Mouse (Mus musculus) ovary, postnatal 10 days (tissue): Measurements from ENCODE around the gene Scamp4.

ENCODE experiments used
- DNase-seq: peaks from one replicate; pipeline ENCODE4 v3.0.0; 2022; ENCODE audit warnings: low spot score

Scamp4 gene

DNA sequence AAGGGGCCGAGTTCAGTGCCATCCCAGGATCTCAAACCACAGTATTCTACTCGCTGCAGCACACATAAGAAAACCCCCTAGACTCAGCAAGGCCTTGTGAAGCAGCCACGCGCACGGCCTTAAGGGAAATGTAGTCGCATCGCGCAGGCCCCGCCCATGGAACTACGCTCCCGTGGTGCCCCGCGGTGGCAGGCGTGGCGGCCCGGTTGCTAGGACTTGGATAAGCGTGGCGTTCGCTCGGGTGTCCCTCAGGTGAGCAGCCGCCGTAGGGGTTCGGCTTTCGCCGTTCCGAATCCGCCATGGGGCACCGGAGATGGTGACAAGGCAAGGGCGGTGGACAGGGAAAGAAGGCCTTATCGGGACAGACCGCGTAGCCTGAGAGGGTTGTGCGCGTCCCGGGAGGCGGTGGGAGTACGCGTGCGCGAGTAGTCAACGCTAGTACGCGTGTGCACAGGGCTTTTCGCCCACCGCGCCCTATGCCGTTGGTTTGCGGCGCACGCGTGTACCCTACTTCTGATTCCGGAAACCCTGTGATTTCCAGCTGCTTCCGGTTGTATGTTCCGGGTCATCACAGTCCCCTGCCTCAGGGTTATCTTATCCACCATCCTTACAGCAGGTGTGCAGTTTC lies at the start of gene Scamp4, which contains the start of gene Adat3:
TSS of gene Scamp4 (plus strand) at position 175 of the 628 bp plus-strand sequence.
TSS of gene Adat3 (plus strand) at position 183 of the 628 bp plus-strand sequence.
- DNase-seq: peak; percentile 90

DNA sequence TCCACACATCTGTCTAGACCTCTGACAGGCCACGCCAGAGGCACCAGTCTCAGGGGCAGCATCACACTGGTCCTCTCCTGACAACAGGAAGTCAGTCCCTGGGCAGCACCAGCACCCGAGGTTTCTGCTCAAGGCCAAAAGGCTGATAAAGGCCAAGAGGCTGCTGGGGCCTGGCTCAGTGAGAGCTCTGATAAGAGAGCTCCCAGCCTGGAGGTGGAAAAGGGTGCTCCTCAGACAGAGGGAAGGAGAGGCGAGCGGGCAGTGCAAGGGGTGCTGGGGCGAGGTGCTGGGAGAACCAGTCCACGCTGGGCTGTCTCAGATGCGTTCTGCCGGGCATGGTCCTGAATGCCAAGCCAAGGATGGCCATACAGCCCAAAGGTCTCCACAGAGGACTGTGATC lies 49.1 kb upstream of the Scamp4 start:
- no peak for DNase-seq

DNA sequence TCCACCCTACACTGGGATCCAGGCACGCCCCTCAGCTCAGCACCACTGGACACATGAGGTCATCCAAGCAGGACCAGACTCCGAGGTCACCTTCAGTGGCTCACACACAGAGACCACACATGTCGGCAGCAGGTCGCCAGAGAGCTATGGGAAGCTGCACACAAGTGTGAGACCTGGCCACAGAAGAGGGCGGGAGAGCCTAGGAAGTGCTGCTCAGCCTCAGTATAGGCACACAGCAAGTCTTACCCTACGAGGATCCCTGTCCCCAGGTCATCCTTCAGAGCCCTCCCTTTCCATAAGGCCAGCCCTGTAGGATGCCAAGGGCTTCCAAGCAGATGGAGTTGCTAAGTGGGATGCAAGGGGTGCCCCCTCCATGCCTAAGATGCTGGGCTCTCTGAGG lies 48.7 kb upstream of the Scamp4 start:
- no peak for DNase-seq

DNA sequence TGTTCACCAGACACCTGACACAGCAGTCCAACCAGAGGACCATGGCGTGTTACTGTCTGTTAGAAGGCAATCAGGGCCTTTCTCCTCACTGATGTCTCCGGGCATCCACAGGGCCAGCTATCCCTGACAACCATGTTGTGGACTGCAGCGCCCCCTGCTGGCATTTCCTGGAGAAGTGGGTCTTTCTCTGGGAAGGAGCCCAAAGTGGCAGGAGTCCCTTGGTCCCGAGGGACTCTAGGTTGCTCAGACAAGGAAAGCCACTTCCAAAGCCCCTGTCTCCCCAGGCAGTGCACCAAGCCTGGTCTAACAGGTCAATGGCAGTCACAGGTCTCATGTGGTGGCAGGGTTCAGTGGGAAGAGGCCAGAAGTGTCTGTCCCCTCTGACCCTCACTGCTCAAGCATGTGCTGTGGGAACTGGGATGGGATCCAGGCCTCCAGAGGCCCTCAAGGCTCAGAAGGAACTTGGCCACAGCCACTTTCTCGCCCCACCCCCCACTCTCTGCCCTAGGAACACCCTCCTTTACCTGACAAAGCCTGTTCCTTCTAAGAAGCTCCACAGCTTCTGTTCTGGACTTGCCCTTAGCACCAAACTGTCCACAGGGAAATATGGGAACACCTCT lies 45.2 kb upstream of the Scamp4 start:
- DNase-seq: peak; percentile 69

DNA sequence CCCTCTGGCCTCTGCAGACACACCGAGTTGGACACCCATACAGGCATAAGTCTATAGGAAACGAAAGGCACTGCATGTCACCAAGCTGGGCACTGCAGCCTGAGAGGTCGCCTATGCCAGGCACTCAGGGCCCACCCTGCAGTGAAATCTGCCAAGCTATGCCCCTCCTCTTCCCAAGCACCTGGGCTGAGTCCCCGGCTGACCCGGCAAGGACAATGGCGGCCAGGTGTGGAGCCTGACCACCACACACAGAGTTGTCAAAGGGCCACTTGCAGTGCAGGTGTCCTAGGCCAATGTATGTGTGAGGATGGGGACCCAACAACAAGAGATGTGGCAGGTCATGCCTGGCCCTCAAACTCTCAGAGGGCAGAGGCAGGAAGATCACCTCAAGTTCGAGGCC lies 43.2 kb upstream of the Scamp4 start:
- DNase-seq: no peak

DNA sequence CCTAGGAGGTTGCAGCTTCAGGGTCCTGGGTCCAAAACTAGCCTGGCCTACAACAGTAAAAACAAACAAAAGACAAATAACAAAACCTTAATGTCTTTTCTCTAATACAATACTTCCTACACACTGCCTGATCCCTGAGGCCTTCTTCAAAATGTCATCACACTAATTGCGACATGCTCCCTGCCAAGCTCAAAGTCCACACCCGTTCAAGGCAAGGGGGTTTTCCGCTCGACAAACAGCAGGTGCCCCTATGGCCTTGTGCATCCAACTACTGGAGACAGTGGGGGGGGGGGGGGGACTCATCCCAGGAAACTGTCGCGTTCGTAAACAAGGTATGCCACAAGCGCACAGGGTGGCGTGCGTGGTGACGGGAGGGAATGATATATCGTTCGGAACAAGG lies 42.1 kb upstream of the Scamp4 start:
- no peak for DNase-seq

DNA sequence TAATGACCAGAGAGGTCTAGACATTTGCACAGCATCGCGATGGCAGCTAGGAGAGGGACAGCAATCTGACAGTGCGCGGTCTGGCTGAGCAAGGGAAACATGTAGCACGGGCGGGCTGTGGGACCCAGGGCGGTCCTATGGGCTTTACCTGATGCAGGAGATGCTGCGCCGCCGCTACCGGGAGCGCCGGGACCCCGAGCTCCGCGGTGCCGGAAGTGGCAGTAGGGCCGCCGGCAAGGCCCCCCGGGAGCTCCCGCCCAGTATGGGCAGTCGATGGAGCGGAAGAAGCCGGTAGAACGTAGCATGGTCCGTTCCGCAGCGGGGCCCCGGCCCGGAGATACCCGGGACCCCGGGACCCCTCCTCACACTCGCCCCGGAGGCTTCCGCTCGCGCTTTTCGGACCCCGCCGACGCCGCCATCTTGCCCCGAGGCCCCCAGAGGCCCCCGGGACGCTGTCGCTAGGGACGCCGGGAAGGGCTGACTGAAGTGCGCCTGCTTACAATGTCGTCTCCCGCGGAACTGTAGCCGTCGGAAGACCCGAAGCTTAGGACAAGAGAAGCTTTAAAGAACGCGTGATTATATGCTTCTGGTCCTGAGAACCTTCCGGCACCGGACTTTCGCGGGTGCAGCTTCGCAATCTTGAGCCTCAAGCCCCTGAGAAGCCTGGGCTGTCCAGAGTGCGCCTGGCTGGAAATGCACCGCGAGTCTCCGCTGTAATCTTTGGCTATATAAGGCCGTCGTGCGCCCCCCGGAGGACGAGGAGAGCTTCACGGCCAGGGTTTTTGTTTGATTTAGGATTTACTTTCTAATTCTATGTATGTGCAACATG lies 41.3 kb upstream of the Scamp4 start, which contains the start of gene Rexo1:
TSS of gene Rexo1 (minus strand) at position 445 of the 829 bp plus-strand sequence.
- peak; percentile 83 for DNase-seq

DNA sequence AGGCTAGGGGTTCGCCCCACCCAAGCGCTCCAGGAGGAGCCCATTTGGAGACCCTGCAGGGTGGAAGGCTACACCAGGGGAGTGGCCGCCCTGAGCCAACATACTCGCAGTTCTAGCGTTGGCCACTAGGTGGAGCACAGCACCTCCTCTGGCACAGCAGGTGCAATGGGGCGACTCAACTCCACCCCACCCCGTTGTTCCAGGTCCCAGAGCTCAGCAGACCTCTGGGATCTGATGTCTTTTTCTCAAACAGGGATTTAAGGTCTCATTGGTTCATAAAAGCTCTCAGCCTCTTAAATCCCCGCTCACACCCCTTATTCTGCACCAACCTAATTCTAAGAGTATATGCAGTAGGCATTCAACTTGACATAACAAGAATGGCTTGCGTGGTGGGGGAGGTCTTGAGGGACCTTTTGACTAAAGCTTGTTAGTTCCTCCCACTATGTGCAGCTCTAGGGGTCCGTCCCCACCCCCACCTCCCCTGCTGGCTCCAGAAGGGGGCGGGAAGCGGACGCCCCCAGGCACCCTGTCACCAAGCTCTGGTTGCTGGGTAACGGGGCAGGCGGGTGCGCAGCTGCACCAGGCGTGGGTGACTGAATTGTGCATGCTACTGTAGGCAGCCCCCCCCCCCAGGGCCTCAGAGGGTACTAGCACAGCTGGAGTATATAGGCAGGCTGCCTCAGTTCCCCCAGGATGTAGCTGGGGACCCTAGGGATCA lies 36.1 kb upstream of the Scamp4 start:
- DNase-seq: peak; percentile 74

DNA sequence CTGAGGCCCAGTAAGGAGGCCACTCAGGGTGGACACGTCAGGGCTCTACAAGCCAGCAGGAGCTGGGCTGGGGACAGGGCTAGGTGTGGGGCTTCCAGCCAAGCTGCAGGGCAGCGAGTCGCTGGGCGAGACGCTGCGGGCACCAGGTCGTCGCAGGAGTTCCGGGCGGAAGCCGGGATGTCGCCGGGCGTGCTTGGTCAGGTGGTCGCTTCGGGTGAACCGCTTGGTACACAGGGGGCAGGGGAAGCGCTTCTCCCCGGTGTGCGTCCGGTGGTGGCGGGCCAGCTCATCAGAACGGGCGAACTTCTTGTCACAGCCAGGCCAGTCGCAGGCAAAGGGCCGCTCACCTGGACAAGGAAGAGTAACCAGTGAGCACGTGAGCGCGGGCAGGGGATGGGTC lies 33.8 kb upstream of the Scamp4 start:
- no peak for DNase-seq

DNA sequence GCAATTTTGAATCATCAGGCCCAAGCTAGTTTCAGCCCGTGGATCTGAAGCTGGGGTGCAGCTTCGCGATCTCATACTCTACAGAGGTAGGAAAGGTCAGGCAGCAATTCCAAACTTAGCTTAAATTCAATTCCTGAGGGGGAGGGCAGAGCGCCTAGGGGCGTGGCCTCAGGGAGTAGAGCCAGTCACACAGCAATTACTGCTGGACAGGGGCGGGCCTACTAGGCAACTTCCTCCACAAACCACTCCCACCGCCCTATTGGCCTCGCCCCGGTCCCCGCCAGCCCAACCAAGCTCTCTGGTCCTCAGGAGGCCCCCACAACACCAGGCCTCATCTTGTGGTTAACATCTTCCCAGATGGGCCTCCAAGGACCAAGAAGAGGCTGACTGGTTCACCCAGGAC lies 33.0 kb upstream of the Scamp4 start:
- no peak for DNase-seq

DNA sequence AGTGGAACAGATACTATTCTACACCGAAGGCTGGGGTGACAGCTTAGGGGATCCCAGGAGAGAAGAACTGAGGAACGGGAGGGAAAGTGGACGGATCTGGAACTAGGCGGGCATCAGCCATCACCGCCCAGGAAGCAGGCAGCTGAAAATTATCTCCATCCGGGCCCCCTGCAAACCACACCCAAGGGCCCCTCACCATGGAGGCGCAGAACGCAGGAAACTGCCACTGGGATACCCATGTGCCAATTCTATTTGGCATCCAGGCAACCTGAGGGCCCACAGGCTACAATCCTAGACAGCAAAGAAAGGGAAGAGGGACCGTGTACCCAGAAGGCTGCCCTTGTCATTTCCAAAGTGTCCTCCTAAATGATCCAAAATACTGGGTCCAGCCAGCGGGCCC lies 32.3 kb upstream of the Scamp4 start:
- no peak for DNase-seq

DNA sequence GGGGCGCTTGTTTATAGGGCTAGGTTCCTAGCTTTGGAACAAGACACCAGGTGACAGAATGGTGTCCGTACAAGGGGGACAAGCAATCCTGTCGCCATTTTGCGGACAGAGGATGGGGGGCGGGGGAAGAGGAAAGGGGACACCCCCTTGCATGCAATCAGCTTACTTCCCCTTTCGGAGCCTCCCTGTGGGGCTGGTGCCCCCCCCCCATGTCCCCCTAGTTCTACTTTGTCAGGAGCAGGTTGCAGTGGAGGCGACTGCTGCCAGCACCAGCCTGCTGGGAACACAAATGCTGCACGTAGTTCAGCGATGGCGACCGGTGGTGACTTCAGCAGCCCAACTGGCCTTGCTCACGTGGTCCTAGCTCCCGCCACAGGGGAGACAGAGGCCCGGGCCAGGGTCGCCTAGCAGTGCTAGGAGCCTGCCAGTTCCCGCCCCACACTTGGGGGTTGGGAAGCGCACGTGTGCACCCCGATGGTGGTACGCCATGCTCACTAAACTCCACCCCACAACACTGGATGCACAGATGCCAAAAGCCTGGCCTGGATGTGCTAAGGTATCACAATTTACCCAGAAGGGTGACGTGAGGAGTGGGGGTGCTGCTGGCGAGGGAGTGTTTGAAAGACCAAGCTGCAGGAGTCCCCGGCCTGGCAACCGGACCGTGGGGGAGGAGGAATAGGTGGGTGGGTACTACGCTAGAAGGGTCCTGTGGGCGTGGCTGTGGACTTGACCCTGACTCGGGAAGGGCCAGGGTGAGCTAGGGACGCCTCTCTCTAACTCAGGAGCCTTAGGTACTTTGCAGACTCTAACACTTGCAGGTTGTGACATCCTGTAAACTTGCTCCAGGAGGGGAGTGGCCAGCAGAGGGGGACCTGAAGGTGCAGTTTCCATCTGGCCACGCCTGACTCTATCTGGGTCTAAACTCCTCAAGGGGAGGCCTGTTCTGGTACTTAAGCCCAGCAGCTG lies 31.5 kb upstream of the Scamp4 start:
- DNase-seq: no peak

DNA sequence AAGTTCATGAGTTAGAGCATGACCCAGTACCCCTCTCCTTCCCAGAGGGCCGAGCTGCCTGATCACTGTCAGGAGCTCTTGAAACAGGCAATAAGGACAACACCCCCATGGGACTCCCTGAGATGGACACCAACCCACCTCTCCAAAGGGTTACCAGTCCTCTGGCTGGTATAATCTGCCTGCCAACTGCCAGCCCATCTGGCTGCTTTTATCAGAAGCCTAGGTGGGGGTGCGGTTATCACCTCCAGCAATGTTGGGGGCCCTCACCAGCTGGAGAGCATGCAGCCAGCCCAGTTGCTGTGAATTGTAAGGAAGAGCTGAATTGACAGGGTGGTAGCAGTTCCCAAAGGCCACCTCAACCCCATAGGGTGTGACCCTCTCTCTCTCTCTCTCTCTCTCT lies 30.2 kb upstream of the Scamp4 start:
- no peak for DNase-seq

DNA sequence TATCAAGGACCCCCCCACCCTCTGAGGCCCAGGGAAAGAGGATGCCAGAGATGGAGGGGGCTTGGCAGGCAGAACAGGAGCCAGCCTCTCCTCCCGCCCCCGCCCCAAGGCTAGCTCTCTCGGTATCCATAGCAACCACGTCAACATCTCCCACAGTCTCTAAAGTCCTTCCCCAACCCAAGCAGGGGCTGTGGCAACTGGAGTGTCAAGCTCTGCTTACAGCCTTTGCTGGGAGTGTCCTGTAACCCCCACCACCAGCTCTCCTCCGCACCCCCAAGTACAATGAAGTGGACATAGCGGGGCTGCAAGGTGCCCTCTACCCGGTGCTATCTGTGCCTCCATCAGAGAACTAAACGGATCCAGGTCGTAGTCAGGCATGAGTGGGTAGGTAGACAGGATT lies 28.7 kb upstream of the Scamp4 start:
- no peak for DNase-seq

DNA sequence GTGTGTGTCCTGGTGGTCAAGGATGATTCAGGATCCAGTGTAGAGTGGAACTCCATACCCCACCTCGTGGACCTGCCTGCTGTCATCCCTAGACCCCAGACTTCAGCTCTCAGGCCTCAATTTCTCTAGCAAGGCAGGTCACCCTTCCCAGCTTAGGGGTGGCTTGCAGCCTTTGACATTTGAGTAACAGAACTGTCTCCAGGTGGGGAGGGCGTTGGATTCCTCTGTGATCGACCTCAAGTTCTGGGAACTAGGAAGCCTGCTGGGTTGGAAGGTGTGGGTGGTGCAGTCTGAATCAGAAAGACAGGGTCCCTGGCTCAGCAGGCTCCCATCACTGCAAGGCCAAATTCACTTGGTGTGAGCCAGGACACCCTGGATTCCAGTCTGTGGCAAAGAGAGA lies 27.8 kb upstream of the Scamp4 start:
- DNase-seq: no peak

DNA sequence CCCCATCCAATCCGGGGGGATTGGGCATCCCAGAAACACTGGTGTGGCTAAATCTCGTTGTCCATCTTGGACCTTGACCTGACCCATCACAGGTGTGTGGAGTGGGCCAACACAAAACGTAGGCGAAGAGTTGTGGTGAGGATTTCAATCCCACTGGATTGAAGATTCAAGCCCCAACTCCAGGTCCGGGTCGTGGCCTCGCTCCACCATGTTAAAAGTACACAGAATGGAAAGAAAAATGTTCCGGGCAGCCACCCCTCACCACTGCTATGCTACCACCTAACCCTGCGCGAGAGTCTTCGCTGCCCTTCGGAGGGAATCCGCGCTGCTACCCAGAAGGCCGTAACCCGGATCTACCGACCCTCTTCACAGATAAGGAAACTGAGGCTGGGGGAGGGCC lies 26.7 kb upstream of the Scamp4 start:
- DNase-seq: no peak

DNA sequence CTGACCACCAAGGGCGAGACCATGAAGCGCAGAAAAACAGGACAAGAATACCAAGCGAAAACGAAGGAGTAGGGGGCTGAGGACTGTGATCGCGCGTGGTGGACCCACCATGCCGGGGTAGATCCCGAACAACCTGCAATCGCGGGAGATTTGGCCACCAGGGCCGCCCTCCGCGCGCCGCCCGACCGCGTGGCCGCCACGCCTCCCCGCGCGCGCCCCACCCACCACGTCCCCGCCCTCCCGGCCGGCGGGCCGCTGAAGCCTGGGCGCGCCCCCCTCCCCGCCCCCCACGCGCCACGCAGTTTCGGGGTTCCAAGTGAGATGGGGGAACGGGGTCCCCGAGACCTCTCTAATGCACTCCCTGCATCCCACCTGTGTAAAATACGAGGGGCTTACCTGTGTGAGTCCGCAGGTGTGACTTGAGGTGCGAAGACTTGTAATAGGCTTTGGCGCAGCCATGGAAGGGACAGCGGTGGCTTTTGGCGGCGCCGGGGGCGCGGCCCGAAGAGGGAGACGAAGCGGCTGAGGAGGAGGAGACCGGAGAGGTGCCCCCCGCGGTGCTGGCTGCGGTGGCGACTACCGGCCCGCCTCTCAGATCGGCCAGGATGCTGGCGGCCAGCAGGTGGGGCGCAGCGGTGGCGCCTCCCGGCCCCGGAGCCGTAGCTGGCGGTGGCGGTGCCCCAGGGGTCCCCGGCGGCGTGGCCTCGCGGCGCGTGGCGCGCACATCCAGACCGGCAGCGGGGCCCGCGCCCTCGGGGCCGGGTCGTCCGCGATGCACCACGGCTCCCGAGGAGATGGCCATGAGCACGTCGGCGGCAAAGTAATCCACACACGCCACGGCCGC lies 26.1 kb upstream of the Scamp4 start:
- no peak for DNase-seq

DNA sequence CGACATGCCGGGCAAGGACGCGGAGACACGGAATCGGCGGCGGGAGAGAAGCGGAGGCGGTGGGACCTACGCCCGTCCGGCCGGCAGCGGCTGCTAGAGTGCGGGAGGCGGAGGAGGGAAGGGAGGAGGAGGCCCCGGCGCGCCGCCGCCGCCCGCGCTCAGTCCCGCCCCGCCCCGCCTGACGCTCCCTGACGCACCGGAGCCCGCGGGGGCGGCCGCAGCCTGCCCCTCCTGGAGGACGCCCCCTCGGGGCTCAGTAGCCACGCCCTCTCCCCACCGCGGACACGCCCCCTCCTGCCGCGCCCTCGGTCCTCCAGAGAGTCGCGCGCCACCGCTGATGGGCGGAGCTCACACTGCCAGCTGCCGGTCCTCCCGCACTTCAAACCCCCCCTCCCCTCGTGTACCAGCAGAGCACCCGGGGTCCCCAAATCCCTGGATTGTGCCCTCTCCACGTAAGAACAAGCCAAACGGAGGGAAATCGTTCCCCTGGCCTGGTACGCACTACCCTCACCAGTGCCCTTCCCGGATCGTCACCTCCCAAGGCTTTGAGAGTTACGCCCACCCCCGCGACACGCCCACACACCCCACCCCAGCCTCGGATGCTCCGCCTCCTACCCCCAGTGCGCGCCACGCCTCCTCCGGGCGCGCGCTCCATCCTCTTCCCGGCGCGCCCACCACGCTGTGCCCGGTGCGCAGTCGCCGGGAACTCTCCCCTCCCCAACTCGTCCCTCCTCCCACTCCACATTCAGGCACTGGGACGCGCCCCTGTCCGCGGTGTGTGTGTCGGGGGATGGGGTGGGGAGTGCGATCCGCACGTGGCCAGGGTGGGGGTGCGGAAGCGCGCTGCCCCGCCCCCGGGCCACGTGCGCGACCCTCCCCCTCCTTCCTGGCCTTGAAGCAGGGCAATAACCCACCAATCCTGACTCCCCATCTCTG lies 25.2 kb upstream of the Scamp4 start, which contains the start of gene Klf16:
TSS of gene Klf16 (minus strand) at position 127 of the 936 bp plus-strand sequence.
- DNase-seq: peak; percentile 97

DNA sequence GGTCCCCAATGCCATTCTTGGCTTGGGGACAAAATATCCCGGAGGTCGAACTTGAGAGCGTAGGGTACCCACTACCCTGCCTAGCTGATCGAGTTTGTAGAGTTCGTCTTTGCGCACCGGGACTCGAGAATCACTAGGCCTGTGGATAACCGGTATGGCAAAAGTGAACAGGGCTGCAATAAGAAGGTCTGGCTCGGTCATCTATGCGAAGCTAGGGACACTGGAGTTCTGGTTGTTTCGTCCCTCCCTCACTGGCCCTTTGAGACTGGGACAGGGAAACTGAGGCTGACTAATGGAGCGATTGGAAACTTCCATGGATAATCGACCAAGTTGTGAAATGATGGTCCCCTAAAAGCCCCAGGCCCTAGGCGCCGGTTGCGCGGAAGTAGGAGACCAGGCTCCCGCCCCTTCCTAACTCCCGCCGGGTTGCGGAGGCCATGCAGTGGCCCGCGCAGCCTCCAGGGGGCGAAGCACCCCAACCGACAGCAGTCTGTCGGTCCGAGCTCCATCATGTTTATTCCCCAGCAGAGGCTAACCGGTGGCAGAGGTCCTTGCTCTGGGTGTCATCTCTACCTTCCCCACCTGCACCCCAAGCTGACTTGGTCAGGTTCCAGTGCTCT lies 24.4 kb upstream of the Scamp4 start:
- DNase-seq: peak; percentile 67
